Mouse (Mus musculus) gastrocnemius, adult 2 months (tissue): ENCODE data around the gene Rtn4rl2. TPM values are rescaled to one million over a fixed set of nuclear protein-coding genes. Genes with fewer than 3 reads are reported as not detected.
A peak's percentile ranks its signal among the peaks of the same experiment; 100 is the strongest.

Source experiments
- DNase-seq: peaks from one replicate; pipeline ENCODE4 v3.0.0; 2022
- H3K27ac ChIP-seq: fragments of 200-600 bp; 2 replicates; pipeline ENCODE4 v1.8.1; 2022; ENCODE audit warnings: mild to moderate bottlenecking
- H3K4me3 ChIP-seq: fragments of 200-600 bp; 2 replicates; pipeline ENCODE4 v1.8.1; 2022; ENCODE audit warnings: mild to moderate bottlenecking, moderate library complexity
- CTCF ChIP-seq: fragments of 200-600 bp; IDR thresholded peaks from 2 replicates; pipeline ENCODE4 v1.8.1; 2022; ENCODE audit warnings: antibody characterized with exemption, mild to moderate bottlenecking, moderate library complexity
- intact Hi-C: fragments of 180-260 bp; cut with DNase I; formaldehyde crosslinking; loops from one replicate; pipeline ENCODE4 v1.15.1; 2025
- total RNA-seq, 2 experiments: library from RNA; stranded (reverse); gene quantifications; 2 replicates each; pipeline ENCODE4 v1.2.3; 2021

The Rtn4rl2 gene
- total RNA-seq, 2 experiments from 2014 or later, result 0.28 to 0.41 TPM

DNA sequence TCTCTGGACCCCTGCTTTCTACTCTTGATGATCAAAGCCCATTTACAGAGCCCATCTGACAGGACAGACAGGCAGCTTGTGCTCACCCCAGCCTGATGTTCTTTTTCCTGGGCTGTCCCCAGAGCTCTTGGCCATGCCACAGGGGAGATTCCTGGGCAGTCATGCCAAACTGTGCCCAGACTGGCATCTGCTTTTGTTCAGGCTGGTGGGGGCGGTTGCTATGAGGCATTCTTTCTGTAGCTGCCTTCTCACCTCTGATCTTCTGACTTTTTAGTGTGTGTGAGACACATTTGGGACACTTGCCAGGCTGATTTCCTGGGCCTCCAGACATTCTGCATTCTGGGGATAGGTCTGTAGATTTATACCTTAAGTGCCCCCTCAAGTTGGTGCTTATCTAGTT, 28.0 kb downstream of the Rtn4rl2 start:
- Histone ChIP-seq H3K27ac (no peak overlapping the region), H3K4me3 (no peak overlapping the region)
- intact Hi-C loops, result no loop called here
- no peak for TF ChIP-seq CTCF
- DNase-seq, result no peak

DNA sequence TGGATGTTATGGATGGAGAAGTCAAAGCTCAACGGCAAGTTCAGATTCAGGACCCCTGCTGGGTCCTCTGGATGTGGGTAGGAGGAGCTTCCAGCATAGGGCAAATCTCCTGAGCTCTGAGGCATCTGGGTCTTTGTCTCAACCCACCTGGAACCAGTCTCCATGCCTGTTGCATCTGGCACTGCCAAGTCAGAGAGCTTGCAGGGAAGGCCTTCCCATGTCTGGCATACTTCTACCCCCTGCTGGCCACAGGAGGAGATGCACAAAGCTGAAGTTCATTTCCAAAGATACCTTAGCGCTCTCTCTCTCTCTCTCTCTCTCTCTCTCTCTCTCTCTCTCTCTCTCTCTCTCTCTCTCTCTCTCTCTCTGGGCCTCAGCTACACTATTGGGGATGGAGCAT, 30.8 kb downstream of the Rtn4rl2 start:
- Histone ChIP-seq H3K27ac (no peak overlapping the region), H3K4me3 (no peak overlapping the region)
- intact Hi-C loops, result loop anchor here (1.0 kb wide), 1 partner anchor 24 kb away; no protein-coding TSS in a partner anchor
- TF ChIP-seq CTCF, result peak; percentile 72
- DNase-seq, result peak; percentile 74

DNA sequence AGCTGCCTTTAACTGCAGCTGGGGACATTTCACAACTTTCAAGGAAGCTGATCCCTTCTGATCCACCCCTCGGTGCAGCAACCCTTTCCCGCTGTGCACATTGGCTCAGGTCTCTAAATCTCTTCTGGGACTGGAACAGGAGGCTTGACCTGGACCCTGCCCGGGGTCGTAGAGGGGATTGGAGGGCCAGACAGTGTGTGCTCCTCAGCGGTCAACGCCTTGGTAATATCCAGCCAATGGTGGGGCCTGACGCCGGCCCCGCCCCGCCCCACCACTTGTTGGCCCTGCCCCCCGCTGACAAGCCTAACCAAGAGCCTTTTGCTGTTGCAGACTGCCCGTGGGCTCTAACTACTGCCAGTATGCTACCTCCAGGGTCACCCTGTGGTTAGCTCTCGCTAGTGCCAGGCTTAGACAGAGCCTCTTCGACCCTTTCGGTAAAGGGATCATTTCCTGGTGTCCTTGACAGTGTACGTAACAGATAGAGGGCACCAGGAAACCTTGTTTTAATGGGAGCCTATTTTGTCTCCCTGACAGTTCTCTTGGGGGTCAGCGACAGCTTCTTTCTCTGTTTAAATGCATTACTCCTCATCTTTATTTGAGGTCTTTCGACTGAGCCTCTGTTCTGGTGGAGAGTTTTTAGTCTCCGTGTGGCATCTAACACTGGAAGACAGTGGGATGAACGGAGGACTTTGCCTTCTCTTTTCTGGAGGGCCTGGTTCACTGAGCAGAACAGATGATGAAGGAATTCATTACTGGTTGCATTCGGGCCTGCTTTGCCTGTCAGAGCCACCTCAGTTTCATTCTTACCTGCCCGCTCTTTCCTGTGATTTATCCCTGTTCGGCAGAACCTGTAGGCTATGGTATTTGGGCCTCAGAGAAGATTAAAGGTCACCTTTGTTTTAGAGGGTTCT, 35.1 kb downstream of the Rtn4rl2 start:
- Histone ChIP-seq H3K4me3 (peak overlapping the region; percentile 53), H3K27ac (peak overlapping the region; percentile 89)
- intact Hi-C loops, result no loop called here
- peak; percentile 90 for DNase-seq
- no peak for TF ChIP-seq CTCF

DNA sequence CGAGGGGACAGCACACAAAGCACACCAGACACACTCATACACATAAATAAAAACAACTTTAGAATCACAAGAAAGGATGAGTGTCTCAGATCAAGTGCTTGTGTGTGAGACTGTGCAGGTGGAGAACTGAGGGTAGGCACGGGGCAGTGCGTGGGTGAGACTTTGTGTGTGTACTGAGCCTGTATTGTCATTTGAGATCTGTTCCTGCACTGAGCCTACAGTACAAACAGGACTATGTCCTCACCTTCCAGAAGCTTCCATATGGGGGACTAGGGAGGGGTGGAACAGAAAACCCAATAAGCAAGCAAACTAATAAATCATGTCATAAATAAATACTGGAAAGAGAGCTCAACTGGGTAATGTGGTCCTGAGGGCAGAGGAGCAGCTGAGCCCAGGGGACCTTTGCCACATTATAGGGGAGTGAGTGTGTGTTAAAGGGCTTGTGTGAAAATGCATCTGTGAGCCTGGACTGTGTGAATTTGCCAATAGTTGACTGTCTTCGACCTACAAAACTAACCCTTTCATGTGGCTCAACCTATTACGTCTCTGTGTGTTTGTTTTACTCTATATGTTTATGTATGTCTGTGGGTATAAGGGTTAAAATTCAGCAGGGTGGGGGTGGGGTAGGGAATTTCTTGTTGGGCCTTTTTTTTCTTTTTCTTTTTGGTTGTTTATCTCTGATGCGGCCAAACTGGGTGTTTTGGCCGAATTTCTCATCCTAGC, 35.9 kb downstream of the Rtn4rl2 start:
- peak; percentile 21 for DNase-seq
- Histone ChIP-seq H3K27ac (peak overlapping the region; percentile 89), H3K4me3 (peak overlapping the region; percentile 53)
- intact Hi-C loops, result no loop called here
- TF ChIP-seq CTCF, result no peak

DNA sequence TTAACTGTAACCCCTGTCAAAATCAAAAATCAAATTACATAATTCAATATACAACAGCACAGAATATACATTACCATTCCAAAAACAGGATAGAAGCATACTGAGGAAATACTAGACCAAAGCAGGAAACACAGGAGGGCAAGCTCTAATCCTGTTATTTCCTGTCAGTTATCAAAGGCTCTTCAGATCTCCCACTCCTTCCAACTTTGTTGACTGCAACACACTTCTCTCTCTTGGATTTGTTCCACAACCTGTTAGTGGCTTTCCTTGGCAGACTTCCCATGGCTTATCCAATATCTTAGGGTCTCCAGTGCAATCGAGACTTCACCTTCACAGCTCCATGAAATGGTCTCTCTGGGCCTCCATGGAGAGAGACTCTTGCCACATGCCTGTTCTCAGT, 41.3 kb downstream of the Rtn4rl2 start:
- intact Hi-C loops, result no loop called here

DNA sequence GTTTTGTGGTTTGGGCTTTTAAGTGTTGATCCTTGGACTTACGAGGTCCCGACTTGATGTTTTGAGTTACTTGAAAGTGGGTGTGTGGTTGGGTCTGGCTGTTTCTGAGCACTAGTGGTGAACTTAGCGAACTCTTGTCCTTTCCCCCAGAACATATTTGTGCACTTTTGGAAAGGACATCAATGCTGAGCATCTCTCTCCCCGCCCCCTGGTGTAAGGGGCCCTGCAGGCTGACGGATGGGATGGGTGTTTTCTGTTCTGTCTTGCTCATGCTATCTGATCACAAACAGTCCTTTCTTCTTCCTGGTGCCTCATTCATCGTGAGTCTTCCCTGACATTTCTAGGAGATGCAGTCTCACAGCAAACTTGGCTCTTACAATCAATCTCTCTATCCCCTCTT, 42.9 kb downstream of the Rtn4rl2 start:
- H3K4me3 ChIP-seq, result no peak overlapping the region
- H3K27ac ChIP-seq, result no peak overlapping the region
- TF ChIP-seq CTCF, result no peak
- no peak for DNase-seq
- intact Hi-C loops, result no loop called here

More for the DNA sequence above, 41.3 kb downstream of the Rtn4rl2 start:
- DNase-seq, result no peak
- no peak for TF ChIP-seq CTCF
- H3K27ac ChIP-seq, result no peak overlapping the region
- no peak overlapping the region for H3K4me3 ChIP-seq

DNA sequence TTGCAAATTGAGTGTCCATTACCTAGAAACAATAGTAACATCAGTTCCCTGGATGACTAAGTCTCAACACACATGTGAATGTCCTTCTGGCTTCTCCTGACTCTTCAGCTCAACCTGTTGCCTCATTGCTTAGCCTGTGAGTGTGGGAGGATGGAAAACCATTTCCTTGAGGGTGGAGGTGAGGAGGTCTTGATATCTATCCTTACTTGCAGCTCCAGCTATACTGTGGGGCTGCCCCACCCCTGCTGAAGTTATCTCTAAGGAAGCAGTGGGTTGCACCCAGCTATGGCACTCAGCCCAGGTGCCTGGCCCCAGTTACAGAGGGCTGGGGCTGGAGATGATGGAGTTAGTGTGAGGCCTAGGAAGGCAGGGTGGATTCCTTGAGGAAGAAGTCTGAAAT, 44.6 kb downstream of the Rtn4rl2 start:
- DNase-seq, result no peak
- no peak for TF ChIP-seq CTCF
- intact Hi-C loops, result no loop called here
- Histone ChIP-seq H3K27ac (no peak overlapping the region), H3K4me3 (peak overlapping the region; percentile 93)

DNA sequence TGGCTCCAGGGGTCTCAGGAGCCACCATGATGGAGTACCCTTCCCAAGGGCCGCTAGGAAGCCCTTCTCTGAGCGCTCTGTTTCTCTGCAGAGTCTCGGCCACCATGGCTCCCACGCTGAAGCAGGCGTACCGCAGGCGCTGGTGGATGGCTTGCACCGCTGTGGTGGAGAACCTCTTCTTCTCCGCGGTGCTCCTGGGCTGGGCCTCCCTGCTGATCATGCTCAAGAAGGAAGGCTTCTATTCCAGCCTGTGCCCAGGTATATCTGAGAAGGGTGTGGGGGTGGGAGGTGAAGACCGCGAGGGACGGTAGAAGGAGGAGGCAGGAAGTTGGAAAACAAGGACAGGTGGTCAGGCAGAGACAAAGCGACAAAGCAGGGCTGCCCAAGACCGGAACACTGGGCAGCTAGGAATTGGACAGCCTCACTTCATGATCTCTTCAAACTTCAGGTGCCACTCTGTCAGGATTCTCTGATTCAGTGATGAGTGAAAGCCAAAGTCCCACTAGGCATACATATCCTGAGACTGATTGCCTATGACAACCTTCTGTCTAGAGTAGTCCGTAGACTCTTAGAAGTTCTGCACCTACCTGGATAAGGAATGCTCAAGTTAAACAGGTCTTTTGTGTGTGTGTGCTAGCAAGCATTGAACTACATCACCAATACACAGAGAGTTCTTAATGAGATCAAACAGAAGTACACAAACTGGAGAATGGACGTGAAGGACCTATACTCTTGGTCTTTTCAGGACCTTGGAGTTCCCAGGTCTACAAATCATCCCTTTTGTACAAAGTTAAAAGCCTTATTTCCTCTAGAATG, 45.6 kb downstream of the Rtn4rl2 start:
- intact Hi-C loops, result no loop called here
- TF ChIP-seq CTCF, result no peak
- peak overlapping the region; percentile 95 for H3K27ac ChIP-seq
- DNase-seq, result no peak
- peak overlapping the region; percentile 93 for H3K4me3 ChIP-seq

DNA sequence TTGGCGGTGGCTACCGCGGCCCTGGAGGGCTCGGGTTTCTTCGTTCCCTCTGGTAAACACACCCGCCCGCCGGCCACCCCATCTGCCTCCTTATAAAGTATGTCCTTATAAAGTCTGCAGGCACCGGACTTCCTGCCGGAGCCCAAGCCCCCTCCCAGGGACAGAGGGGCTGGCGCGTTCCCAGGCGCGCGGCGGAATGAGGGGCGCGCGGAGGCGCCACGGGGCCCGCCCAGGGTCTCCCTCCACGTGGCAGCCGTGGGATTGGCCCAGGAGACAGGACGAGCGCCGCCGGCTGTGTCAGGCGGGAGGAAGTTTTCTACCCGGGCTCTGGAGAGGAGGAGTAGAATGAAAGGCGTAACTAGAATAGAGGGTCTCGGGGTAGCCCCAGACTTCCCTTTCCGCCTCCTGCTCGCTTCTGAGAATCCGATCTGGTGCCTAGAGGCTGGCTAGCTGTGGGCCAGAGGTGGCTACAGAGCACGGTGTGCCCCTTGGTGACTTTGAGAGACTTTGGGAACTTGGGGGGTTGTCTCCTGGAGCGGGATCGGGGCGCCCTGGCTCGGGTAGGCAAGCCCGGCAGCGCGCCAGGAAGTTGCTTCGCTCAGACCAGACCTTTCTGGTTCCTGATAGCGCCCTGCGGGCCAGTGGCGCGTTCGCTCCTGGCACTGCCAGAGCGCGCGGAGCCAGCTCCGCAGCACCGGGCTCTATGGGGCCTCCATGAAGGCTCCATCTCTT, 46.3 kb downstream of the Rtn4rl2 start:
- H3K27ac ChIP-seq, result peak overlapping the region; percentile 95
- intact Hi-C loops, result no loop called here
- peak; percentile 5; the same call in 1 of the 2 replicates for TF ChIP-seq CTCF
- peak; percentile 86 for DNase-seq
- peak overlapping the region; percentile 93 for H3K4me3 ChIP-seq

DNA sequence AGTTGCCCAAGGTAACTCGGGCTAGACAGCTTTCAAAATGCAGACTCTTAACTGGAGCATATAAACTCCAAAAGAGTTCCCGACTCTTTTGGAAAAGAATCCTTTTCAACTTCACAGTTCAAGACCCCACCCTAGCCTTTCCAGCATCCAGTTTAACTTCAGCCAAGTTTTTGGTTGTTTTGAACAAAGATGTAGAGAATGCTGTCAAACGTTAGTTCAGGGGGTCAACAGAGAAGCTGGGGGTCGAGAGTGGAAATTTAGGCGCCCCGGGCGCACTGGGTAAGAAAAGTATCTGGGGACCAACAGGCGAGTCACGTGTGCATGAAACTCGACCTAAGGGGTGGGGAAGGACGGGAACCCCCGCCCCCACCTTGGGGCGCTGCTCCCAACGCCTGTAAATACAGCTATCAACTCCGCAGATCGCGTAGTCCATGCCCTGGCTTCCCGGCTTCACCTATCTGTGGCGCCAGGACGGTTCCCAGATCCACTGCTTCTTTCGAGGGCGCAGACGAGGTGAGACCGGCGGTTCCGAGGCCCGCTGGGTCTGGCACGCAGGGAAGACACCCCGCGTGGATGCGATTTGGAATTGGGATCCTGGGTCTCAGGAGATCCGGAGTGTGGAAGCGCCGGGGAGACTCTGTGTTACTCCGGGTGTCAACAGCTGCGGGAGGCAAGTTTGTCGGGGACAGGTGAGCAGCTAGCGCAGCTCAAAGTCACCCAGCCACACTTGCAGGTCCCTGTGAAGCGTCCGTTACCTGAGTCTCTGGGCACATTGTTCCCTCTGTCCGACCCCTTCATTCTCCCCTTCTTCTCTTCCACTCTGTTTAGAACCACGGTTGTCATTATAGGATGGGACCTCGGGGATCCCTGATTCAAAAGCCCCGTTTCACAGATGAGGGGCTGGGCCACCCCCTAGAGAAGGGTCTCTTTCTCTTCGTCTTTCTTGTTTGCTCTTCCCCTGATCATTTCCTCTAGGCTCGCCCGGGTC, 47.2 kb downstream of the Rtn4rl2 start:
- peak; percentile 86 for DNase-seq
- Histone ChIP-seq H3K4me3 (peak overlapping the region; percentile 93), H3K27ac (peak overlapping the region; percentile 95)
- intact Hi-C loops, result no loop called here
- no peak for TF ChIP-seq CTCF

DNA sequence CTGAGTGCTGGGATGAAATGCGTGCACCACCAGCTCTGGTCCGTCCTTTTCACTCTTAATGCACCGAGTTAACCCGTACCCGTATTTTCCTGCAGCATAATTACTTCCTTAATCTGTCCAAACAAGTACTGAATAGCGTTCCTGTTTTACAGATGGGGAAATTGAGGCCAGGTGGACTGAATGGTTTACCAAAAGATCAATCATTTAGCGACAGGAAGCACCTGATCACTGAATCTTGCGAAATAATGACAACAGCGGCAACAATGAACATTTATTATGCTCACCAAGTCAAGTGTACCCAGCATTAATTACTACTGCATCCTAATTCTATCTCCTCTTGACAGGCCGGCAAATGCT, 47.9 kb downstream of the Rtn4rl2 start, which contains the start of gene Slc43a1:
Gene Slc43a1, plus strand, starts transcription at position 258 of the 357 bp plus-strand sequence.
- DNase-seq, result no peak
- Histone ChIP-seq H3K4me3 (peak within 1 kb of the TSS; percentile 93), H3K27ac (peak within 1 kb of the TSS; percentile 95)
- no peak for TF ChIP-seq CTCF
- intact Hi-C loops, result no loop called here
